Mouse (Mus musculus) ES-Bruce4 (cell line): ENCODE data around the gene Tmem219. TPM values are rescaled to one million over a fixed set of nuclear protein-coding genes. Genes with fewer than 3 reads are reported as not detected.

Source experiments
- H3K27ac ChIP-seq: 2 replicates; pipeline ENCODE4 v1.5.1; 2012; ENCODE audit warnings: low read length, inconsistent platforms; ENCODE audit not compliant: insufficient read depth
- H3K27me3 ChIP-seq: 2 replicates; pipeline ENCODE4 v1.6.1; 2012; ENCODE audit warnings: mild to moderate bottlenecking, low read length, inconsistent platforms; ENCODE audit not compliant: control insufficient read depth, poor library complexity, insufficient read depth, severe bottlenecking
- H3K36me3 ChIP-seq: 2 replicates; pipeline ENCODE4 v1.6.1; 2012; ENCODE audit warnings: inconsistent platforms, mild to moderate bottlenecking, low read length, moderate library complexity; ENCODE audit not compliant: control insufficient read depth, poor library complexity, insufficient read depth, severe bottlenecking
- H3K4me1 ChIP-seq: one replicate; pipeline ENCODE4 v1.8.1; 2011; ENCODE audit warnings: low read length; ENCODE audit not compliant: control insufficient read depth, insufficient read depth
- H3K4me3 ChIP-seq: 2 replicates; pipeline ENCODE4 v1.5.1; 2011; ENCODE audit warnings: low read depth, mild to moderate bottlenecking, low read length
- H3K9ac ChIP-seq: 2 replicates; pipeline ENCODE4 v1.6.1; 2012; ENCODE audit warnings: low read depth, mild to moderate bottlenecking, inconsistent platforms; ENCODE audit not compliant: poor library complexity, severe bottlenecking
- H3K9me3 ChIP-seq: replicated peaks from 2 replicates; pipeline ENCODE4 v1.6.1; 2012; ENCODE audit warnings: mild to moderate bottlenecking, low read length, inconsistent platforms; ENCODE audit not compliant: control insufficient read depth, poor library complexity, insufficient read depth, severe bottlenecking
- CTCF ChIP-seq: IDR thresholded peaks from one replicate; pipeline ENCODE4 v1.8.1; 2011; ENCODE audit warnings: low read depth, low read length
- EP300 ChIP-seq: IDR thresholded peaks from 2 replicates; pipeline ENCODE4 v1.6.1; 2011; ENCODE audit warnings: low read depth, low read length; ENCODE audit not compliant: insufficient read depth
- POLR2A ChIP-seq: IDR thresholded peaks from one replicate; pipeline ENCODE4 v1.8.1; 2011; ENCODE audit warnings: low read length; ENCODE audit not compliant: insufficient read depth
- polyA plus RNA-seq: library from polyadenylated mRNA; stranded (reverse); fragments of >200 nt; gene quantifications from 2 replicates; pipeline ENCODE4 v1.2.4, GENCODE M21; 2011; ENCODE audit warnings: low read depth; ENCODE audit not compliant: missing spikeins, insufficient read depth, insufficient read length

The Tmem219 gene
- polyA plus RNA-seq, 1 experiment, result 17.2 TPM

DNA sequence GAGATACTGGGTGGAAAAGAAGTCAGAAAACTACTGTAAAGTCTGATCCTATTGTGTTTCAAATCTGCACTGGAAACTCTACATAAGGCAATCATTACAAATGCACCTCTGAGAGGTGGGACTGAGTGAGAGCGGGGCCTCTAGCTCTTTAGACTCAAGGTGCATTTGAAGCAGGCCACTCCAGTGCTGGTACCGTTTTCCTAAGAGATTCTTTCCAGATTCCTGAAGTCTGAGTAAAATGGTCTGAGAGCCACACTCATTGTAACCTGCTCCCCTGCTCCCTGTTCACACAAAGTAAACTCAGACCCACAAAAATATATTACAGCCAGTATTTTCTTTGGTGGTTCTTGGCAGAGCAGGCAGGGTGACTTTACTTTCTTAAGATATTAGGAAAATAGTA, 55.2 kb downstream of the Tmem219 start:
- no peak for TF ChIP-seq POLR2A
- no peak for TF ChIP-seq EP300
- no peak for TF ChIP-seq CTCF
- Histone ChIP-seq H3K27me3 (no peaks in the 10 kb centered on the region), H3K4me3 (no peak overlapping the region), H3K4me1 (no peaks in the 10 kb centered on the region), H3K27ac (no peak overlapping the region), H3K9ac (no peak overlapping the region), H3K36me3 (peaks cover 37% of the 10 kb centered on the region), H3K9me3 (no peaks in the 10 kb centered on the region)

DNA sequence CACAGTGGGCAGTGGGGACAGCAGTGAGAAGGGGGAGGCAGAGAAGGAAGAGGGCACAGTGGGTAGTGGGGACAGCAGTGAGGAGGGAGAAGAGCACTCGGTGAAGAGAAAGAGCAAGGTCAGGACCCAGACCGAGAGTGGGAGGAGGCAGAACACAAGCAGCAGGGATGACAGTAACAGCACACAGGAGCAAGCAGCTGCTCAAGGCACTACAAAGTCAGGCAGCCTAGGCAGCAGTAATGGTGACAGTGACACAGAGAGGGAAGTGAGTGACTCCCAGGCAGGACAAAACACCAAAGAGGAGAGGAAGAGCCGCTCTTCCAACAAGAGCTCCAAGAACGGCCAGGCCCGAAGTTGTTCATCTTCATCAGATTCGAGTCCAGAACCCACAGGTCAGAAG, 58.9 kb downstream of the Tmem219 start:
- Histone ChIP-seq H3K4me1 (no peaks in the 10 kb centered on the region), H3K27me3 (no peaks in the 10 kb centered on the region), H3K36me3 (peaks cover 30% of the 10 kb centered on the region), H3K9me3 (no peaks in the 10 kb centered on the region), H3K9ac (no peak overlapping the region), H3K4me3 (no peak overlapping the region), H3K27ac (no peak overlapping the region)
- TF ChIP-seq POLR2A (no peak), CTCF (no peak), EP300 (no peak)

DNA sequence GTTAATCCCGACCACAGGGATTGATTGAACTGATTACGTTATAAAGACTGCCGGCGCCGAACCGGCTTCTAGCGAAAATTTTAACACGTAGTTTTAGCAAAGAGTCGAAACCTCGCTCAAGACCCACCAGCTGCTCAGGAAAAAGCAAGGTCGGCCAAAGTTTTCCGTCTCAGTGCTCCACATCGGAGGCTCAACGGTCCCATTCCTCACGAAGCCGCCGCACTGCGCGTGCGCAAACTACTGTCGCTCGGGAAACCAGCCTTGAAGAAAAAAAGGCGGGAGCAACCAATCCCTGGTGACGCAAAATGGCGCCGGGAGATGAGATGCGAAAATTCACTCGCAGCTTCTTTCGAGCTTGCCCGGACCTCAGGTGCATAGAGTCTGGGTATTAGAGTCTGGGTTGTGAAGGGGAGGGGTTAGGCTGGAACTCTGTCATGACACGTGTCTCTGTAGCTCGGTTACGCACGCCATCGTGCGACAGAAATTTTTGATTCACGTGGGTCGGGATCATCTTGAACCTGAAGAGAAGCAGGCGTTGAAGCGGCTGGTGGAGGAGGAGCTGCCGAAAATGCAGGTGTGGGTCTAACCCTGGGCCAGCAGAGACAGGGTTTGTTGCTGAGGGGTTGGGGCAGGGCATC, 60.5 kb downstream of the Tmem219 start, which contains the start of gene Ino80e:
TSS of gene Ino80e (minus strand) at position 231 of the 638 bp plus-strand sequence.
- Histone ChIP-seq H3K27ac (peak within 1 kb of the TSS; percentile 53), H3K4me3 (peak within 1 kb of the TSS; percentile 96), H3K9ac (peak within 1 kb of the TSS; percentile 88), H3K27me3 (no peaks in the 10 kb centered on the region), H3K4me1 (peaks cover 2% of the 10 kb centered on the region), H3K9me3 (no peaks in the 10 kb centered on the region), H3K36me3 (peaks cover 33% of the 10 kb centered on the region)
- TF ChIP-seq EP300 (no peak), CTCF (no peak), POLR2A (no peak)

DNA sequence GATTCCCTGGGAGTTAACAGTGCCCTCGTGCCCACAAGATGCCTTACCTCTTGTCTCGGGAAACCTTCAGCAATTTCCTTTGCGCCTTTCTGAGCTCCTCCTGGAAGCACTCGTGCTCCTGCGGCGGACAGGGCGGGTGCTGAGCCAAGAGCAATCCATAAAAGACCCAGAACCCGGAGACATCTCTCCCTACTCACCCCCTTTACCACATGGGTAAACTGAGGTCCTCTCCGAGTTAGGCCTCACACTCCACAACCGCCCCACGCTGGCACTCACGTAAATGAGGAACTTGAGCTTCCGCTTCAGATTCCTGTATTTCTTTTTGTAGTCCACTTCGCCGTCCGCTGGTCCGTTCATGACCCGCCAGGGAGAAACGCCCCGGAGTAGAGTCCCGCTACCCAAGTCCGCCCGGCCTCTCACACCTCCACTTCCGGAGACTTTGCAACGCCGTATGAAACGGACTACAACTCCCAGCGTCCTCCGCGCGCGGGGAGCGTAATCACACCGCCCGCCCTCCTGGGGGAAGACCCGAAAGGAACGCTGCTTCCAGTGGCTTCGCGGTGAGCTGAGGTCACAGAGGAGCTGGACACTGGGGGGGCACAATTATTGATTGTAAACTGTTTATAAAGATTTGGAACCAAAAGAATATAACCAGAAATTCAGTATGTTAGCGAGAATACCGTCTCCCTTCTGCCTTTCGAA, 61.1 kb downstream of the Tmem219 start, which contains the start of gene Hirip3:
TSS of gene Hirip3 (plus strand) at position 544 of the 702 bp plus-strand sequence.
- H3K36me3 ChIP-seq, result peaks cover 33% of the 10 kb centered on the region
- peak within 1 kb of the TSS; percentile 88 for H3K9ac ChIP-seq
- TF ChIP-seq CTCF (no peak), POLR2A (peak; percentile 91), EP300 (0 out of 2 replicates have a peak, but pooled peaks have one; percentile 28)
- H3K27me3 ChIP-seq, result no peaks in the 10 kb centered on the region
- H3K4me3 ChIP-seq, result peak within 1 kb of the TSS; percentile 96
- no peaks in the 10 kb centered on the region for H3K9me3 ChIP-seq
- H3K27ac ChIP-seq, result peak within 1 kb of the TSS; percentile 53
- H3K4me1 ChIP-seq, result peaks cover 2% of the 10 kb centered on the region

DNA sequence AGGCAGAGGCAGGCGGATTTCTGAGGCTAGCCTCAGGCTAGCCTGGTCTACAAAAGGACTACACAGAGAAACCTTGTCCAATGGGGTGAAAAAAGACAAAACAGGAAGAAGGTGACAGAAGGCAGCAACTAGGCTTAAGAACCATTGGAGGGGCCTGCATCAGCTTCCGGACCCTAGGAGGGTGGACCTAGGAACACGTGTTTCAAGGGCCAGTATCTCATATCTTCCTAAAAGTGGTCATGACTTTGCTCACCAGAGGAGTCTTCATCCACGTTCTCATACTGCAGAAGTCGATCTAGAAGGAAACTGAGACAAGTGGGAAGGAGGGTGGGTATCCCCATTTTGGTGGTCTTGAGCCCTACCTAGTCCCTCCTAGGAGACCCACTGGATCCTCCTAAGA, 61.7 kb downstream of the Tmem219 start:
- Histone ChIP-seq H3K36me3 (peaks cover 36% of the 10 kb centered on the region), H3K4me3 (peak overlapping the region; percentile 96), H3K4me1 (peaks cover 2% of the 10 kb centered on the region), H3K9ac (peak overlapping the region; percentile 87), H3K9me3 (no peaks in the 10 kb centered on the region), H3K27ac (peak overlapping the region; percentile 53), H3K27me3 (no peaks in the 10 kb centered on the region)
- TF ChIP-seq CTCF (no peak), POLR2A (no peak)
